Mouse (Mus musculus) liver, embryonic 14.5 days (tissue): Measurements from ENCODE around the gene Ap3b2.

Experiments used
- CTCF ChIP-seq: IDR thresholded peaks from 2 replicates; pipeline ENCODE4 v1.5.1; 2016; ENCODE audit warnings: antibody characterized with exemption, low read depth, control low read depth
- EP300 ChIP-seq: IDR thresholded peaks from 2 replicates; pipeline ENCODE4 v1.6.1; 2016; ENCODE audit warnings: antibody characterized with exemption, low read depth

DNA sequence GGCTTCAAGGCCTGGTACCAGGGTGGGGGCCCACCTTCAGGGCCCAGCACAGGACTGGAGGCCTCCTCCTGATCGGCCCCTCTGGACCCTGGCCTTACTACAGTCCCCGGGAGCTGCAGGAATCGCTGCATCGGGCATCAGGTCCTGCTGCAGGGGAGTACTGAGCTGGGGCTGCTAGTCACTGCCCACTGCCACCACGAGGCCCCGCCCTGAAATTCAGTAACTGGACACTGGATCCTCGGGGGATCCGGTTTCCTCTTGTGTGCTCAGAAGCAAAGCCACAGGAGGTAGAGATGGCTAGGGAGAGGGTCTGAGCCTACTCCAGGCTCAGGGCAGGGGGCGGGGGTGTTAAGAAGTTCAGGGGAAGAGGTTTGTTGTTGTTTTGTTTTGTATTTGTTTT is 4.1 kb downstream of the Ap3b2 start:
- TF ChIP-seq EP300 (no peak), CTCF (no peak)
